Mouse (Mus musculus): Measurements from ENCODE around the gene Fam50b.

- TF ChIP-seq CTCF (IDR thresholded peaks at IDR 0.05; ENCODE audit: low read depth): no peak
- TF ChIP-seq EP300 (optimal IDR thresholded peaks at IDR 0.05): no peak
Observed at GRCm38 (mm10) chr13:34734686-34735085, at the start of gene Fam50b.

Data from stomach, postnatal 0 days (tissue).